8 mouse cellular contexts compared by ENCODE assay signal in genomic region chr5:38684164-38684911, GRCm38 (mm10). TPM values are rescaled to one million over a fixed set of nuclear protein-coding genes. Genes with fewer than 3 reads are reported as not detected.
DNase-seq lines count a peak whose midpoint lies in the region; ATAC-seq and TF ChIP-seq lines count a peak whose summit lies in the region.

Gene Zfp518b (minus strand): TSS chr5:38684826.

- peak within 1 kb of the TSS; percentile 81 for H3K4me3 ChIP-seq in embryonic facial prominence, embryonic 12.5 days
- H3K4me3 ChIP-seq in limb, embryonic 14.5 days (replicated peaks; ENCODE audit: low read length): peak within 1 kb of the TSS; percentile 82
- H3K4me3 ChIP-seq in midbrain, embryonic 15.5 days: peak within 1 kb of the TSS; percentile 95
- peak within 1 kb of the TSS; percentile 73 for H3K4me3 ChIP-seq in spleen, adult 2 months (ENCODE audit: extremely low read depth, insufficient read depth, insufficient read length)

- peak within 1 kb of the TSS; percentile 87 for H3K9ac ChIP-seq in embryonic facial prominence, embryonic 12.5 days
- peak within 1 kb of the TSS; percentile 92 for H3K9ac ChIP-seq in limb, embryonic 14.5 days (ENCODE audit: low read depth, low read length, severe bottlenecking)
- H3K9ac ChIP-seq in midbrain, embryonic 15.5 days: peak within 1 kb of the TSS; percentile 97

- peak within 1 kb of the TSS; percentile 76 for H3K4me2 ChIP-seq in embryonic facial prominence, embryonic 12.5 days (replicated peaks)
- peak within 1 kb of the TSS; percentile 86 for H3K4me2 ChIP-seq in limb, embryonic 14.5 days (replicated peaks; ENCODE audit: low read depth, low read length, severe bottlenecking)
- peak within 1 kb of the TSS; percentile 84 for H3K4me2 ChIP-seq in midbrain, embryonic 15.5 days

- peaks cover 10% of the 10 kb centered on the region for H3K4me1 ChIP-seq in embryonic facial prominence, embryonic 12.5 days
- H3K4me1 ChIP-seq in limb, embryonic 14.5 days (ENCODE audit: control insufficient read depth, insufficient read depth, low read length): peaks cover 7% of the 10 kb centered on the region; the same call in 1 of the 2 replicates
- peaks cover 17% of the 10 kb centered on the region for H3K4me1 ChIP-seq in midbrain, embryonic 15.5 days
- peaks cover 4% of the 10 kb centered on the region for H3K4me1 ChIP-seq in spleen, adult 2 months (ENCODE audit: control insufficient read depth, insufficient read depth, insufficient read length)

- H3K27me3 ChIP-seq in embryonic facial prominence, embryonic 12.5 days: no peaks in the 10 kb centered on the region
- no peaks in the 10 kb centered on the region for H3K27me3 ChIP-seq in limb, embryonic 14.5 days (ENCODE audit: control insufficient read depth, insufficient read depth, low read length)
- no peaks in the 10 kb centered on the region for H3K27me3 ChIP-seq in midbrain, embryonic 15.5 days (replicated peaks)
- peaks cover 1% of the 10 kb centered on the region; the same call in 1 of the 2 replicates for H3K27me3 ChIP-seq in spleen, adult 2 months (ENCODE audit: control insufficient read depth, insufficient read depth, low read length)

- H3K27ac ChIP-seq in embryonic facial prominence, embryonic 12.5 days: peak within 1 kb of the TSS; percentile 88
- H3K27ac ChIP-seq in limb, embryonic 14.5 days (replicated peaks; ENCODE audit: low read depth, low read length): peak within 1 kb of the TSS; percentile 83
- H3K27ac ChIP-seq in midbrain, embryonic 15.5 days: peak within 1 kb of the TSS; percentile 94
- H3K27ac ChIP-seq in spleen, adult 2 months (ENCODE audit: insufficient read depth, low read length): no peak within 1 kb of the TSS

- no peak for ATAC-seq in monocyte, adult 5-6 weeks (replicated peaks; ENCODE audit: insufficient number of reproducible peaks, low FRiP score, low TSS enrichment, poor library complexity, severe bottlenecking)
- peak; percentile 96 for ATAC-seq in embryonic facial prominence, embryonic 12.5 days (ENCODE audit: insufficient number of reproducible peaks, insufficient read depth, low FRiP score, low TSS enrichment)
- peak; percentile 90 for ATAC-seq in limb, embryonic 14.5 days (ENCODE audit: low FRiP score, low read depth)
- ATAC-seq in midbrain, embryonic 15.5 days (replicated peaks): peak; percentile 94

- peaks cover 35% of the 10 kb centered on the region for H3K36me3 ChIP-seq in embryonic facial prominence, embryonic 12.5 days
- H3K36me3 ChIP-seq in limb, embryonic 14.5 days (ENCODE audit: control insufficient read depth, insufficient read depth, low read length): peaks cover 34% of the 10 kb centered on the region
- H3K36me3 ChIP-seq in midbrain, embryonic 15.5 days (replicated peaks): peaks cover 32% of the 10 kb centered on the region
- H3K36me3 ChIP-seq in spleen, adult 2 months (ENCODE audit: control insufficient read depth, insufficient read depth, low read length): no peaks in the 10 kb centered on the region

- peak; percentile 4 to 25 for DNase-seq in monocyte, adult 2 months (ENCODE audit: low read depth in 1 of 2, low spot score in 2 of 2)
- peak; percentile 75 to 76 for DNase-seq in heart, adult 9 months (ENCODE audit: low spot score in 2 of 2)
- peak; percentile 64 for DNase-seq in kidney, adult 9 months
- peak; percentile 75 for DNase-seq in limb, embryonic 14.5 days (ENCODE audit: low spot score)
- DNase-seq in spleen, adult 2 months (ENCODE audit: low read depth in 1 of 2, low spot score in 2 of 2): peak in 1 of 2 experiments; percentile 65

- WGBS in embryonic facial prominence, embryonic 12.5 days: under 1% methylated on average over 79 of the region's 89 CpGs
- 1% methylated on average over 72 of the region's 89 CpGs for WGBS in limb, embryonic 14.5 days
- WGBS in midbrain, embryonic 15.5 days: under 1% methylated on average over 89 of the region's 89 CpGs
- 2% methylated on average over 89 of the region's 89 CpGs for WGBS in spleen, adult 2 months

- TF ChIP-seq POLR2A in limb, embryonic 14.5 days (IDR thresholded peaks at IDR 0.05; ENCODE audit: borderline replicate concordance, extremely low read depth, insufficient read depth, insufficient read length): peak; percentile 83; the same call in 1 of the 2 replicates
- TF ChIP-seq POLR2A in spleen, adult 2 months (IDR thresholded peaks at IDR 0.05; ENCODE audit: low read depth, low read length): no peak

- TF ChIP-seq CTCF in spleen, adult 2 months (IDR thresholded peaks at IDR 0.05; ENCODE audit: extremely low read depth, insufficient read depth, insufficient read length, insufficient replicate concordance): no peak

- H3K9me3 ChIP-seq in embryonic facial prominence, embryonic 12.5 days: peaks cover 3% of the 10 kb centered on the region; the same call in 1 of the 2 replicates
- H3K9me3 ChIP-seq in limb, embryonic 14.5 days (ENCODE audit: control insufficient read depth, low read length): no peaks in the 10 kb centered on the region
- peaks cover 3% of the 10 kb centered on the region; the same call in 1 of the 2 replicates for H3K9me3 ChIP-seq in midbrain, embryonic 15.5 days

RNA-seq across cellular contexts. Expression of gene Zfp518b, which starts in this region (rescaled TPM):
- total RNA-seq in monocyte, adult 5-6 weeks (2017): 1.0 to 4.7 TPM (median 2.3 TPM) in 3 replicates
- 36.1 and 36.7 TPM in 2 replicates for polyA plus RNA-seq in embryonic facial prominence, embryonic 12.5 days (2016; fragmentation: Nextera tagmentation; extraction: Ambion mirVana)
- 10.7 and 10.8 TPM in 2 replicates for polyA plus RNA-seq in limb, embryonic 14.5 days (2012; rRNA removed)
- polyA plus RNA-seq in limb, embryonic 14.5 days (2014; fragmentation: Nextera tagmentation; extraction: Ambion mirVana): 23.2 and 25.4 TPM in 2 replicates
- polyA plus RNA-seq in midbrain, embryonic 15.5 days (2015; fragmentation: Nextera tagmentation; extraction: Ambion mirVana): 38.3 and 39.8 TPM in 2 replicates
- polyA plus RNA-seq in spleen, adult 2 months (2012; rRNA removed): 0.43 and 0.62 TPM in 2 replicates
